Mouse (Mus musculus) retina, embryonic 14.5 days (tissue): ENCODE data around the gene F11r.
"Not testable (repeated sequence)": the region's sequence is repeated elsewhere in the genome, so short reads cannot be mapped to it uniquely, and the experiment has no call there.

Experiments
- DNase-seq: peaks from one replicate; pipeline ENCODE4 v3.0.0-alpha.2; 2015; ENCODE audit warnings: low spot score

The F11r gene

GRCm38 (mm10) chr1:171470896-171471295, 33.6 kb downstream of the F11r start:
- DNase-seq = no peak

- DNase-seq = no peak
Measured at GRCm38 (mm10) chr1:171471452-171471851, 34.1 kb downstream of the F11r start.

GRCm38 (mm10) chr1:171471941-171472340, 34.6 kb downstream of the F11r start:
- not testable (repeated sequence) for DNase-seq

GRCm38 (mm10) chr1:171473506-171473905, 36.2 kb downstream of the F11r start:
- no peak for DNase-seq

GRCm38 (mm10) chr1:171473920-171474640, 36.7 kb downstream of the F11r start:
- no peak for DNase-seq

GRCm38 (mm10) chr1:171477123-171477522, 39.8 kb downstream of the F11r start:
- no peak for DNase-seq

- no peak for DNase-seq
Measured at GRCm38 (mm10) chr1:171477758-171478545, 40.6 kb downstream of the F11r start.

GRCm38 (mm10) chr1:171478968-171479367, 41.6 kb downstream of the F11r start:
- DNase-seq = peak; percentile 72

- DNase-seq = no peak
Measured at GRCm38 (mm10) chr1:171494241-171494640, 56.9 kb downstream of the F11r start.

- no peak for DNase-seq
Measured at GRCm38 (mm10) chr1:171495371-171495770, 58.0 kb downstream of the F11r start.

- no peak for DNase-seq
Measured at GRCm38 (mm10) chr1:171499856-171500255, 62.5 kb downstream of the F11r start.

GRCm38 (mm10) chr1:171501016-171501610, 63.8 kb downstream of the F11r start:
- DNase-seq = no peak

- DNase-seq = peak; percentile 75
Measured at GRCm38 (mm10) chr1:171501636-171502080, 64.3 kb downstream of the F11r start.

GRCm38 (mm10) chr1:171502388-171503249, 65.3 kb downstream of the F11r start:
- DNase-seq = peak; percentile 92

GRCm38 (mm10) chr1:171503250-171503591, 65.9 kb downstream of the F11r start, which contains the start of gene Alyref2:
Gene Alyref2, plus strand, starts transcription at chr1:171503478.
- peak; percentile 97 for DNase-seq

- peak; percentile 68 for DNase-seq
Measured at GRCm38 (mm10) chr1:171503592-171504291, 66.4 kb downstream of the F11r start.

- peak; percentile 1 for DNase-seq
Measured at GRCm38 (mm10) chr1:171504586-171504985, 67.3 kb downstream of the F11r start.

- DNase-seq = no peak
Measured at GRCm38 (mm10) chr1:171513234-171513633, 75.9 kb downstream of the F11r start.

GRCm38 (mm10) chr1:171513760-171514159, 76.4 kb downstream of the F11r start:
- no peak for DNase-seq
